Mouse (Mus musculus): Measurements from ENCODE around the gene Ttll12. TPM values are rescaled to one million over a fixed set of nuclear protein-coding genes. Genes with fewer than 3 reads are reported as not detected.

The Ttll12 gene
- total RNA-seq (2021), result 1 to 10 TPM; 5.6 to 6.5 TPM

DNA sequence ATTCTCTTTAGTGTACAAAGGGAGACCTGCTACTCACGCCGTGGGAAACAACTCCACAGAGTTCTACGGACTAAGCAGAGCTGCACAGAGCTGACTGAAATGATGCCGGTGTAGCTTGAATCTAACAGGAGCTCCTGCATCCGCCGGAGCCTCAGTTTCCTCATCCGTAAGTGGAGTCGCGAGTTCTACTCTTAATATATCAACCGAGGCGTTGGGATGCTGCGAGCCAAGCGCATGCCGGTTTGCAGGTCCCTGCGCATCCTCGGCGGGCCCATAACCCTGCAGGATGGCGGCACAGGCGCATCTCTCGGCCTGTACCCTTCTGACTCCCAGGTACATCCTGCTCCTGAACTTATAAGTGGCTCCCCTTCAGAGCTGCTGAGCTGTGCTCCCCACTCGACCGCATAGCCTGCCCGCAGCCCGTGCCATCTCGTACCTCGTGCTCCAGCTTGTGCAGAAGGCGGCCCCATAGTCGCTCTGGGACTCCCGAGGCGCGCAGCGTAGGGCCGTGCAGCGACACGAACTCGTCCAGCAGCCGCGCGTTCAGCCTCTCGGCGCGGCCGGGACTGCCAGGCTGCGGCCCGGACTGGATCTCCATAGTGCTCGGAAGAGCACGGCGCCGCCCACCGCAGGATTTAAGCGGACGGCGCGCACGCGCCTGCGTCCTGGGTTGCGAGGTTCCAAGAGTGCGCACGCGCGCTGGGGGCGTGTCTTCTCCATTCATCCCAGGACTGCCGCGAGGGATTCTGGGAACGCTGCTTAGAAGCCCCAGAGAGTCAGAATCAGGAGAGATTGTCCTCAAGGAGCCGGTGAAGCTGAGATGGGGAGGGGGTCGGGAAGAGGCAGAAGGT, at the start of gene Ttll12:
Gene Ttll12, minus strand, starts transcription at position 645 of the 851 bp plus-strand sequence.
- intact Hi-C loops (cut with DNase I), result no loop called here
- peak; percentile 92 to 94 for DNase-seq

- no peak for DNase-seq
- intact Hi-C loops (cut with DNase I), result no loop called here
These were observed 47.6 kb upstream of the Ttll12 start for GRCm38 (mm10) chr15:83642518-83642917.

GRCm38 (mm10) chr15:83640208-83640607, 45.3 kb upstream of the Ttll12 start:
- intact Hi-C loops (cut with DNase I), result no loop called here
- no peak for DNase-seq

GRCm38 (mm10) chr15:83639160-83639559, 44.2 kb upstream of the Ttll12 start:
- intact Hi-C loops (cut with DNase I), result no loop called here
- DNase-seq, result peak in 1 of 2 experiments; percentile 14

GRCm38 (mm10) chr15:83638196-83638899, 43.4 kb upstream of the Ttll12 start:
- DNase-seq, result no peak
- intact Hi-C loops (cut with DNase I), result no loop called here

DNA sequence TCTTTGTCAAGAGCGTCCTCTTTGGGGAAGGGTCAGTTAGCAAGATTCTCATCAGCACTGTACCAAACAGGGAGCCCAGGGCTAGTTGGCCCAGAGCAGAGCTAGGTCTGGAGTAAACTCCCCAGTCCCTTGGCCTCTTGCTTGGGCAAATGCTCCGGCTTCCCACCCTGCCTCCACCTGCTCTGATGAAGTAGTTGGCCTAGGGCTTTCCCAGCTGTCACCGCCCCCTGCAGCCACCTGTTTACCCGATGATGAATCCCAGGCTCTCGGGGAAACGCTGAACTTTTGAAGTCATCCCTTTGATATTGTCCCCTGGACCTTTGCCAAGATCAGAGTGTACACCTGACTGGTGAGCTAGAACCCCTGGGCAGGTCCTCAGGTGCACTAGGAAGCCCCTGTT, 41.8 kb upstream of the Ttll12 start:
- no peak for DNase-seq
- intact Hi-C loops (cut with DNase I), result no loop called here

DNA sequence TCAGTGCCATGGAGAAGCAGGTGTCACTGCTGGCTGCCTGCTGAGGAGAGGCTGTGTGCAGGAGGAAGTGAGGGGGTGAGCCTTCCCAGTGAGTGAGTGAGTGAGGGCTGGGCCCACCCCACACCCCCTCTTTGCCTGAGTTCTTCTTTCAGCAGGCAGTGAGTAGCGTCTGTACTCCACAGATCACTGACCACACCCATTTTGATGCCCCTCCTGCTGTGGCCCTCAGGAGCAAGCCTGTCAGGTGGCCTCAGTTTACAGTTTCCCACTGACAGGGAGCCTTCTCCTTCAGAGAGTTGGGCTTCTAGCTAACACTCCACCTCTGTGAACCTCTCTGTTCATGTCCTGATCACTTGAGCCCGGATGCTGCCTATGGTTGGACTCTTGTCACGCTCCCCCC, 40.3 kb upstream of the Ttll12 start:
- DNase-seq, result no peak
- intact Hi-C loops (cut with DNase I), result no loop called here

GRCm38 (mm10) chr15:83634076-83634475, 39.1 kb upstream of the Ttll12 start:
- intact Hi-C loops (cut with DNase I), result loop anchor here (1.0 kb wide), 1 partner anchor 122 kb away; no protein-coding TSS in a partner anchor
- DNase-seq, result no peak

GRCm38 (mm10) chr15:83631071-83631470, 36.1 kb upstream of the Ttll12 start:
- DNase-seq, result no peak
- intact Hi-C loops (cut with DNase I), result no loop called here

DNA sequence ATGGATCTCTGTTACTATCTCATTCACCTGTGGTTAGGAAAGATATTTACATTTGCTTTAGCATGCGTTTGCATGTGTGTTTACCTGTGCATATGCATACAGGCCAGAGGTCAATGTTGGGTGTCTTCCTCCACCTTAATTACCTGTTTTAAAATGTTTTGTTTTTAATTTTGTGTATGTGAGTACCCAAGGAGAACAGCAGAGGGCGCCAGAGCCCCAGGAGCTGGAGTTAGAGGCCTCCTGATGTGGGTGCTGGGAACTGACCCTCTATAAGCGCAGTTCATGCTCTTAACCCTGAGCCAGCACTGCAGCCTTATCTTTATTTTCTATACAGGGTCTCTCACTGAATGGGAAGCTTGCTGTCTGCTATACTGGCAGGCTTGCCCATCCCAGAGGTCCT, 34.8 kb upstream of the Ttll12 start:
- intact Hi-C loops (cut with DNase I), result no loop called here
- no peak for DNase-seq

DNA sequence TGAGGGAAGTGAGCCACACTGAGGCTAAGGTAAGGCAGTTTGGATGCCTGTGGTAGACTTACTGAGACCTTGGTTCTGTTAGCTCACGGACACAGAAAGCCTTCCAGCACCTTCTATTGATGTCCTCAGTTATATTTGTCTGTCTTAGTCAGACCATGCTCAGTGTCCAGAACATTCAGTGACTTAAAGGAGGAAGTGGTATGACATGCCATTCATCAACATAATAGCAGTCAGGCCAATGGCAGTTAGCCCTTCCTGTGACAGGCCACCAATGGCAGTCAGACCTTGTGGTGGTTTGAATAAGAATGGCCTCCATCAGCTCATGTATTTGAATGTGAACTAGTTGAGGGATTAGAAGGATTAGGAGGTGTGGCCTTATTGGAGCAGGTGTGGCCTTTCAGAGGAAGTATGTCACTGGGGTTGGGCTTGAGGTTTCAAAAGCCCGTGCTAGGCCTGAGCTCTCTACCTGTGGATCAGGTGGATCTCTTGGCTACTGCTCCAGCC, 31.2 kb upstream of the Ttll12 start:
- intact Hi-C loops (cut with DNase I), result no loop called here

GRCm38 (mm10) chr15:83615245-83615644, 20.3 kb upstream of the Ttll12 start:
- intact Hi-C loops (cut with DNase I), result no loop called here
- DNase-seq, result no peak

More for the DNA sequence above, 31.2 kb upstream of the Ttll12 start:
- DNase-seq, result no peak

DNA sequence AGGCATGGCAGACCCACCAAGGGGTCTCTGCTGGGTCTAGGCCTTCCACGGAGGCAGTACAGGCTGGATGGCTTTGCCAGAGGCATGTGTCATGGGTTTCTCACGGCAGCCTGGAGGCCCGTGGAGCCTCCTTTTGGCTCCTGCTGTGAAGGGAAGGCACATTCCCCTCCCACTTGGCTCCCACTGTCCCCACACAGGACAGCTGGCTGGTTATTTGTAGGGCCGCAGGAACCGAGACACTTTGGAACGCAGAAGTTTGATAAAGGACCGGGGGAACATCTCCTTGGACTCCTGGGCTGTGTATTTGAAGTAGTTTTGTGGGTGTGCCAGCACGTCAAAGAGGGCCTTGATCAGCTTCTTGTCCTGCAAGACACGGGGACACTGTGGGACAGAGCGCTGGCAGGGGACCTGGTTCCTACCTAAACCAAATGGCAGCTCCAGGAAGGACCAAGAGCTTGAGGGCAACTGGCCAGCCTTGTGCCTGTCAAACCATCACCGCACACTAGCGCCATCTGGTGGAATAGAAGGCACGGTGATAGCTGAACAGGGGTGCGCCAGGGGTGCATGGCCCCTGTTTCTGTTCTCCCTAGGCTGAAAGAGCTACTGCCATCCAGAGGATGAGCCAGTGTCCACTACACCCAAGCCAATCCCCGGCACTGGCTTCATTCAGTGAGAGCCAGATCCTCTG, 12.3 kb upstream of the Ttll12 start:
- intact Hi-C loops (cut with DNase I), result no loop called here
- peak; percentile 71 to 72 for DNase-seq

DNA sequence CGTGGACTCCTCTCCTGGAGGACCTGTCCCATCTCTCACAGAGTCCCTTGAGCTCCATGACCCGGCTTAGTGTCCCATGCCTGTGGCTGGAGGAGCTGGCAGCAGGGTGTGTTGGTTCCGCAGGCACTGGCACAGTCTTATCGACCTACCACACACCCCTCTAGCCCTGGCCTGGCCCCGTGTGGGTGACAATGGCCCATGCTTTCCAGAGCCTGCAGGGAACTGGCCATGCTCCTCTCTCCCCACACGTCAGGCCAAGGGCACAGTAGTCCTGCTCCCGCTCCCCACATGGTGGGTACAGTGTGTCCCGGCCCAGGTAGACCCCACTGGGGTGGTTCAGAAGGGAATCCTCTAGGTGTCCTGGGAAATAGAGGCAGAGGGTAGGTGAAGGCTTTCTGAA, 11.7 kb upstream of the Ttll12 start:
- intact Hi-C loops (cut with DNase I), result no loop called here
- no peak for DNase-seq

- intact Hi-C loops (cut with DNase I), result no loop called here
- DNase-seq, result no peak
These were observed 11.3 kb upstream of the Ttll12 start for GRCm38 (mm10) chr15:83606216-83606615.

DNA sequence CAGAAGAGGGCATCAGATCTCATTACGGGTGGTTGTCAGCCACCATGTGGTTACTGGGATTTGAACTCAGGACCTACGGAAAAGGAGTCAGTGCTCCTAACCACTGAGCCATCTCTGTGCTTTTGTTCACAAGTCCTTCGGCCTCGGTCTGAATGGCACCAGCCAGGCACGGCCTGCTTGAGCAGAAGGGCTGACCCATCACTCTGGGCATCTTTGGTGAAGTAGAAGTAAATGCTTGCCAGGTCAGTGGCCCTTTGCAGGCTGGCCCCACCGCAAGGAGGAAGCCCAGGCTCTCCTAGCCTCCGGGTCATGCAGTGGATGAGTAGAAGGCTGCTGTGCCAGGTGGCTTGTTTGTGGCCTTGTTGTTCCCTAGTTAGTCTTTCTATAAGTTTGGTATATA, 8.5 kb upstream of the Ttll12 start:
- intact Hi-C loops (cut with DNase I), result no loop called here
- no peak for DNase-seq

- no peak for DNase-seq
- intact Hi-C loops (cut with DNase I), result no loop called here
These were observed 8.1 kb upstream of the Ttll12 start for GRCm38 (mm10) chr15:83603046-83603396.

DNA sequence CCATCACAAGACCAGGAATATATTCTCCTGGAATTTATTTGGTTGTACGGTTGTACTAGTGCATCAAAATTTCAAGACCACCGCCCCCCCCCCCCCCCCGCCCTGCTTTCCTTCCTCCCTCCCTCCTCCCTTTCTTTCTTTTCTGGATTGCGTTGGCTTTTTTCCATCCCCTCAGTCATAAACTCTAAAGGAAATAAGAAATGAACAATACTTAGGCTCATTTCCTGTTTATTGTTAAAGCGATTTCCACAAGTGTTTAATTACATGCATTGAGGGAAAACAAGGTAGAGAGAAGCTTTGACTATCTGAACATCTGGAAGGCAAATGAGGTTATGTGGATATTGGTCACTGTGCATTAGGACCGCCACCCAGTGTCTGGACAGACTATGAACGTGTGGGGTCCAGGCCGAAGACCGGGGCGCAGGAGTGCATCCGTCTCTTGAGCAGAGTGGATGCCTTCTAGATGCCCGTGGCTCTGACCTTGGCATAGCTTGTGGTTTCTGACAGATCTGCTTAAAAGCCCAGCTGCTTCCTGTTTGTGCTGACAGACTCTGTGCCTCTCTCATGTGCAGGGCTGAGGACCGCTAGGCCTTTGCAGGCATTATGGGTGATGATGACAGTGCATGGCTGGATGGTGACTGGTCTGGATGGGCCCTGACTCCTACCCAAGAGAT, 7.6 kb upstream of the Ttll12 start:
- DNase-seq, result peak; percentile 28 to 36
- intact Hi-C loops (cut with DNase I), result no loop called here

- intact Hi-C loops (cut with DNase I), result no loop called here
- no peak for DNase-seq
These were observed 6.2 kb upstream of the Ttll12 start for GRCm38 (mm10) chr15:83601185-83601584.

GRCm38 (mm10) chr15:83596833-83597232, 1.9 kb upstream of the Ttll12 start:
- intact Hi-C loops (cut with DNase I), result no loop called here
- no peak for DNase-seq

GRCm38 (mm10) chr15:83595364-83595711, 381 bp upstream of the Ttll12 start:
- no peak for DNase-seq
- intact Hi-C loops (cut with DNase I), result no loop called here

All from heart, postnatal 36 days (tissue).